Mouse (Mus musculus) NIH3T3 (cell line): Measurements from ENCODE around the gene Rfk.

Experiments
- DNase-seq: peaks from one replicate; pipeline ENCODE4 v3.0.0-alpha.2; 2012; ENCODE audit warnings: low read depth

Rfk gene

GRCm38 (mm10) chr19:17393841-17394591 lies at the start of gene Rfk:
Gene Rfk, plus strand, starts transcription at chr19:17394043.
- DNase-seq = peak; percentile 96

GRCm38 (mm10) chr19:17344881-17345280 lies 49.0 kb upstream of the Rfk start:
- no peak for DNase-seq

GRCm38 (mm10) chr19:17346716-17347474 lies 46.9 kb upstream of the Rfk start:
- no peak for DNase-seq

GRCm38 (mm10) chr19:17347852-17348251 lies 46.0 kb upstream of the Rfk start:
- no peak for DNase-seq

- DNase-seq = no peak
Measured at GRCm38 (mm10) chr19:17353727-17354126, 40.1 kb upstream of the Rfk start.

GRCm38 (mm10) chr19:17354362-17354761 lies 39.5 kb upstream of the Rfk start:
- DNase-seq = no peak

GRCm38 (mm10) chr19:17354797-17355196 lies 39.0 kb upstream of the Rfk start:
- peak; percentile 36 for DNase-seq

- DNase-seq = no peak
Measured at GRCm38 (mm10) chr19:17355361-17355760, 38.5 kb upstream of the Rfk start.

- DNase-seq = no peak
Measured at GRCm38 (mm10) chr19:17355950-17356867, 37.6 kb upstream of the Rfk start.

GRCm38 (mm10) chr19:17356932-17357331 lies 36.9 kb upstream of the Rfk start:
- no peak for DNase-seq

- no peak for DNase-seq
Measured at GRCm38 (mm10) chr19:17357391-17357790, 36.5 kb upstream of the Rfk start.

- no peak for DNase-seq
Measured at GRCm38 (mm10) chr19:17359315-17359890, 34.4 kb upstream of the Rfk start.

- DNase-seq = no peak
Measured at GRCm38 (mm10) chr19:17361181-17361580, 32.7 kb upstream of the Rfk start.

GRCm38 (mm10) chr19:17364741-17365140 lies 29.1 kb upstream of the Rfk start:
- DNase-seq = peak; percentile 91

GRCm38 (mm10) chr19:17366364-17367090 lies 27.3 kb upstream of the Rfk start:
- no peak for DNase-seq

GRCm38 (mm10) chr19:17368557-17368956 lies 25.3 kb upstream of the Rfk start:
- no peak for DNase-seq

GRCm38 (mm10) chr19:17369581-17369980 lies 24.3 kb upstream of the Rfk start:
- no peak for DNase-seq

- no peak for DNase-seq
Measured at GRCm38 (mm10) chr19:17372701-17373100, 21.1 kb upstream of the Rfk start, which contains the start of gene Gcnt1. Gene Gcnt1, minus strand, starts transcription at chr19:17372844.

- no peak for DNase-seq
Measured at GRCm38 (mm10) chr19:17378845-17379244, 15.0 kb upstream of the Rfk start.

- no peak for DNase-seq
Measured at GRCm38 (mm10) chr19:17380549-17380948, 13.3 kb upstream of the Rfk start.

GRCm38 (mm10) chr19:17382807-17383397 lies 10.9 kb upstream of the Rfk start:
- DNase-seq = no peak
